ENCODE assay signal across 8 mouse cellular contexts in the genomic region with DNA sequence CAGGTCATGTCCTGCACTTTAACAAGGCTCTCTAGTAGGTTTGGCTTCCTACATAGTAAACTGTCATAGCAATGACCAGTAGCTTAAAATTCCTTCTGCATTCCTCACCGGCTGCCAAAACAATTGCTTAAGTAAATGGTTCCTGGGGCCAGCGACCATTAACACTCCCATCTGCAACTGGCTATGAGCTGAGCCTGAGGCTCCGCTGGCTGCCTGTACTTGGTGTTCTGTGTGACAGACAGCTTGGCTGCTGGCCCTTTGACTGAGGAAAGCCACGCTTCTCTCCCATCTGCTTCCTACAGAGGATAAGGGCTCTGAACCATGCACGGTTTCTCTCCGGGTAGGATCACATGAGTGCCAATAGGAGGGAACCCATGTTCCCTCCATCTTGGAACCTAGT. TPM values are rescaled to one million over a fixed set of nuclear protein-coding genes. Genes with fewer than 3 reads are reported as not detected.
DNase-seq lines count a peak whose midpoint lies in the region; ATAC-seq and TF ChIP-seq lines count a peak whose summit lies in the region.

No protein-coding gene starts in this region.

- peaks cover 10% of the 10 kb centered on the region for H3K4me1 ChIP-seq in heart, embryonic 15.5 days (replicated peaks)
- peaks cover 23% of the 10 kb centered on the region for H3K4me1 ChIP-seq in thymus, adult 2 months (replicated peaks; ENCODE audit: control insufficient read depth, insufficient read depth, low read length)

- TF ChIP-seq POLR2A in thymus, adult 2 months (IDR thresholded peaks at IDR 0.05; ENCODE audit: control insufficient read depth, extremely low read depth, insufficient read depth, low read length, poor library complexity) = no peak

- DNase-seq in layer of hippocampus, adult 8-10 months (ENCODE audit: low spot score in 2 of 2) = peak; percentile 7 to 19
- DNase-seq in layer of hippocampus, adult 2 months (ENCODE audit: low spot score in 2 of 2) = no peak
- DNase-seq in cerebellum, adult 9-11 months = peak; percentile 6
- peak; percentile 37 to 55 for DNase-seq in layer of hippocampus, postnatal 10 days (ENCODE audit: low spot score in 2 of 2)
- no peak for DNase-seq in thymus, postnatal 36 days
- no peak for DNase-seq in left cerebral cortex, postnatal 14 days (ENCODE audit: low spot score in 2 of 2)
- DNase-seq in thymus, adult 2 months = no peak

- no peak overlapping the region for H3K27ac ChIP-seq in layer of hippocampus, adult 2 months
- peak overlapping the region; percentile 41 for H3K27ac ChIP-seq in heart, embryonic 15.5 days
- H3K27ac ChIP-seq in thymus, adult 2 months (ENCODE audit: control insufficient read depth, insufficient read depth, low read length) = no peak overlapping the region

- ATAC-seq in heart, embryonic 15.5 days (replicated peaks; ENCODE audit: insufficient number of reproducible peaks, insufficient read depth, low FRiP score, low read depth) = peak; percentile 84

- no peaks in the 10 kb centered on the region for H3K9me3 ChIP-seq in heart, embryonic 15.5 days (replicated peaks)

- 16% methylated on average over 6 of the region's 6 CpGs for WGBS in heart, embryonic 15.5 days
- 89% methylated on average over 6 of the region's 6 CpGs for WGBS in thymus, adult 2 months

- H3K36me3 ChIP-seq in heart, embryonic 15.5 days = no peaks in the 10 kb centered on the region
- H3K36me3 ChIP-seq in thymus, adult 2 months (ENCODE audit: control insufficient read depth, insufficient read depth, low read length) = no peaks in the 10 kb centered on the region

- H3K9ac ChIP-seq in heart, embryonic 15.5 days = no peak overlapping the region

- H3K4me3 ChIP-seq in layer of hippocampus, adult 2 months = no peak overlapping the region
- H3K4me3 ChIP-seq in heart, embryonic 15.5 days = no peak overlapping the region
- no peak overlapping the region for H3K4me3 ChIP-seq in thymus, adult 2 months (ENCODE audit: control insufficient read depth, insufficient read depth, low read length)

- intact Hi-C loops in left cerebral cortex, postnatal 14 days (cut with DNase I) = no loop called here

- no peak for TF ChIP-seq CTCF in layer of hippocampus, adult 2 months (conservative IDR thresholded peaks at IDR 0.05)
- TF ChIP-seq CTCF in thymus, adult 2 months (IDR thresholded peaks at IDR 0.05; ENCODE audit: borderline replicate concordance, control insufficient read depth, extremely low read depth, insufficient read depth, low read length, poor library complexity) = no peak

- H3K27me3 ChIP-seq in heart, embryonic 15.5 days = no peaks in the 10 kb centered on the region
- no peaks in the 10 kb centered on the region for H3K27me3 ChIP-seq in thymus, adult 2 months (ENCODE audit: control insufficient read depth, insufficient read depth, low read length)

- H3K4me2 ChIP-seq in heart, embryonic 15.5 days = no peak overlapping the region

RNA-seq across cellular contexts. Expression of a gene that starts 53.1 kb away (rescaled TPM):
- 1 to 10 TPM; 3.7 to 6.0 (median 4.4) TPM for total RNA-seq in layer of hippocampus, adult 8-10 months (2022)
- total RNA-seq in layer of hippocampus, adult 2 months (2021) = 1 to 10 TPM; 3.9 to 4.0 TPM
- 1.0 and 2.8 TPM in 2 replicates for polyA plus RNA-seq in heart, embryonic 15.5 days (2015; fragmentation: Nextera tagmentation; extraction: Ambion mirVana)
- total RNA-seq in layer of hippocampus, postnatal 10 days (2021) = 1 to 10 TPM; 8.0 to 8.4 TPM
- 10 to 100 TPM; 10.7 to 10.9 TPM for total RNA-seq in left cerebral cortex, postnatal 14 days (2021)
- polyA plus RNA-seq in thymus, adult 2 months (2012; rRNA removed) = 5.8 and 6.0 TPM in 2 replicates

Comparison
In these comparisons a context has a peak if more than half of its experiments do, and no peak if none do; other contexts are left out.
1. DNase-seq: peak in layer of hippocampus, adult 8-10 months (2 of 2), cerebellum, adult 9-11 months (single experiment) and layer of hippocampus, postnatal 10 days (2 of 2); none in layer of hippocampus, adult 2 months (0 of 2), thymus, postnatal 36 days (0 of 2), left cerebral cortex, postnatal 14 days (0 of 2) and thymus, adult 2 months (single experiment).